Mouse (Mus musculus) lung, postnatal 14 days (tissue): ENCODE results near the gene Nlrp10.

Experiments
- DNase-seq: peaks from one replicate; pipeline ENCODE4 v3.0.0; 2021

Gene Nlrp10

DNA sequence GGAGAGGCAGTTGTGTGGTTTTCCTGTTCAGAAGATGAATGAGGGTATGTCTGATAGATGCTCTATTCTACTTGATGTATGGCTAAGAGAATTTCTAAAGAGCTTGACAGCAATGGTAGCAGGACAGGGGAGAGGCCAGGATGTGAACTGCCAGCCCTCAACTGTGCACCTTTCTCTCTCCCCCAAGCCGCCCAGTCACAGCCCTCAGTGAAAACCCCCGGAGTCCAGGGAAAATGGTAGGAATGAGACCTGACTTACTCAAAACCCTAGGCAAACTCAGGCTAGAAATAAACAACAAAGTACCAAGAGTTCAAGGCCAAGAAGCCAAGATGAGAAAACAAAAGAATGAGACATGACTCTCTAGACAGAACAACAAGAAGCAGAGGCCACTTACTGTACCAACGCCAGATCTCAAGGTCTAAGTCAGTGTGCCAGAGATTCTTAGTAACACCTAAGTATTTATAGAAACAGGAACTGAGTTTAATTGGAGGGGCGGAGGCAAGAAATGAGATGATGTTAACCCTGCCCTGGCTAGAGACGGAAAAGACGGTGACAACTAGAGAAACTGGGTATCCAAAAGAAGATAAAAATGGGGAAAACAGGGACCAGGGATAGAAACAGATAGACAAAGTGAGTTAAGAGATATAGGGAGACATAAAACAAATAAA, at the start of gene Nlrp10:
Nlrp10 (minus strand) TSS at position 453 of the 668 bp plus-strand sequence.
- DNase-seq, result no peak

DNA sequence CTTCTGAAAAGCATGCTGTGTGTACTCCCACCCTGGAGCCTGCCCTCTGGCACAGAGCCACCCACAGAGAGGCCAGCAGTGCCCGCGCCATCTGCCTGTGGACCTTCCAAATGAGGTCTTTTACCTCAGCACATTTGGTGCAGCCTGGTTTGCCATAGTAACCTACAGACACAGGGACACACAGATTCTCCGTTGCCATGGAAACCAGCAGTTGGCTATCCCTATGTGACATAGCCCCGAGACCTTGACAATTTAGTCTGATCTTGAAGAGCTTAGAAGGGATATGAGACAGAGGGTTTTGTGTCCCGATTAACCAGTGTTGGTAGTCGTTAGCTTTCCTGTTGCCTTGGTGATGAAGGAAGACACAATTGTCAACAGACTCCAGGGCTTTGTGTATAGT, 42.3 kb upstream of the Nlrp10 start:
- DNase-seq, result no peak

DNA sequence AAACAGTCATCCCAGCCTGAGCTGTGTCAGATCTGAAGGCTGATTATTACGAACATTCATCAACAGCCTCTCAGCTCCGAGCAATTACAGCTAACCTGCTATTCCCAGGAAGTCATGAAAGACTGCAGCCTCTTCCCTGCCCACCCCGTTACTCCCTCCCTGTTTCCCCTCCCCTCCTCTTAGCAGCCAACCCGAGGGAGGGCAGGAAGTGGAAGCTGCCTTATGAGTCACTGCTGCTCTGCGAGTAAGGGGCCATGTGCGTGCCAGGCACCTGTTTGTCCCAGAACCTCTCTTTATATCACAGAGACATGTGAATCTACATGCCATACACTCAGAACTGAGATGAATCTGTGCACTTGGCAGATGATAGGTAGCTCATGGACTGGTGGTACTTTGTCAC, 38.2 kb upstream of the Nlrp10 start:
- no peak for DNase-seq

DNA sequence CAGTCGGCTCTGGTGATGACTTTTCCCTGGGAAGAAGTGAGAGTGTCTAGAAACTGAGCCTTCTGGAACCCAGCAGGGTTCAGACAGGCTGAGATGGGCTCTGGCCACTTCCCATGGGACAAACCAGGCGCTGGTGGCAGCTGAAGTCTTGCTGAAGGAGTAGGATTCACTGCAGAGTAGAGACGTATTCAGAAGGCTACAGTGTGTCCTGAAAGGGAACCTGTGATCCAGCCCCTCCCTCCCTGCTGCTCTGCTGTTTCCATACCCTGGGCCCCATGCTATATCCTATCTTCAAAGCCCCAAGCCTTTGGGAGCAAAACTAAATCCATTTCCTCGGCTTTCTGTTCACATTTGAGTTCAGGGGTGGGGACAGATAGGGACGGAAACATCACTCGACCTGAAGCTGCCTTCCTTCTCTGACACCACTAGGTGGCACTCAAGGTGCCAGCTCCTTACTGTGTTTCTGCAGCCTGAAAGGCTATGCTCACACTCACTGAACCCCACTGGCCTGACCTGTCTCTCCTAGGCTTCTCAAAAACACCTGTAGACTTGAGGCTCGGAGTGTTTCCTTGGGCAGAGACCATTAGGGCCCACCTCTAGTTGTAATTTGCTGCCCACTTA, 36.9 kb upstream of the Nlrp10 start:
- DNase-seq, result peak; percentile 61

DNA sequence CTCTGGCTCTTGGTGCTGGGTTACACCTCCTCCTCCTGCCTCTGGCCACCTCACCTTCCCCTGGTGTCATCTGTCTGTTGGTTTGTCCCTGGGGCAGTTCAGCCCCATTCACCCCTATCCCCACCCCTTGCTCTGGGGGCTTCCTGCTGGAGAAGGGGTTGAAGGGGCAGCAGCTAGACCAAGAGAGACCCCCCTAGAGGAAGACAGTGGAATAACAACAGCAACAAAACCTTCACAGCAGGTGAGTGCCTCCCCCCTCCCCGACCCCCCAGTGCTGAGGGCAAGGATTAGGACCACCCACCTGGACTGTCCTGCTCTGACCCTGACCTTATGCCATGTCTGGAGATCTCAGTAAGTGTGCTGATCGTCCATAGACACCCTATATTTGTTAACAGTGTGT, 36.0 kb upstream of the Nlrp10 start:
- DNase-seq, result no peak

DNA sequence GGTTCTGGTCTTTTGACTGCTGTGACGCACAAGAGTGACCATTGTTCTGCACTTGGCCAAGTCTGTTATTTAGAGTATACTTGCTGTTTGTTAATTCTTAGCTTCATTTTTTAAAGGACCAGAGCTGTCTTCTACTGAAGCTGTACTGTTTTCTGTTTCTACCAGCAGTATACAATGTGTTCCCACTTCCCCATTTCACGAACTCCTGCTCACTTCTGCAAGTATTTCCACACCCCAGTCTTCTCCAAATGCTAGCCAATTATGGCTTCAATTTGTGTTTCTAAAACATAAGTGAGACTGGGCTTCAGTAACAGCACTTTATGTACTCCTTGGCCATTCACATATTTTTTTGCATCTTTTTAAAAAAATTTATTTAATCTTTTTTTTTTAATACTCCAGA, 27.8 kb upstream of the Nlrp10 start:
- DNase-seq, result no peak

DNA sequence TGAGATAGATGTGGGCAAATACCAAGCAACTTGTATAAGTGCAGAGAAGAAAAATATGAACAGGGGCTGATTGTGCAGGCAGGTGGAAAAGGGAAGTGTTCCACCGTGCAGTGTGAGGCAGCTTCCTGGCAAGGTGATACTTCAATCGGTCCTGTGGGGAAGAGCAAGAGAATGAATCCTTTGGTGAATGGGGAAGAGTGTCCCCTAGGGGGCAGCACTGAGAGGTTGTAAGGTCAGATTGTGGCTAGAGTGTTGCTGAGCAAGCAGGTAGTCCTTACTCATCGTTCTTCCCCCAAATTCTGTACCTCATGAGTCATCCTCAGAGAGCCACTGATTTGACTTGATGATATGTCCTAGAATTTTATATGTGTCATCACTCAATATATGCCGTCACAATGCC, 24.2 kb upstream of the Nlrp10 start:
- DNase-seq, result peak; percentile 25

DNA sequence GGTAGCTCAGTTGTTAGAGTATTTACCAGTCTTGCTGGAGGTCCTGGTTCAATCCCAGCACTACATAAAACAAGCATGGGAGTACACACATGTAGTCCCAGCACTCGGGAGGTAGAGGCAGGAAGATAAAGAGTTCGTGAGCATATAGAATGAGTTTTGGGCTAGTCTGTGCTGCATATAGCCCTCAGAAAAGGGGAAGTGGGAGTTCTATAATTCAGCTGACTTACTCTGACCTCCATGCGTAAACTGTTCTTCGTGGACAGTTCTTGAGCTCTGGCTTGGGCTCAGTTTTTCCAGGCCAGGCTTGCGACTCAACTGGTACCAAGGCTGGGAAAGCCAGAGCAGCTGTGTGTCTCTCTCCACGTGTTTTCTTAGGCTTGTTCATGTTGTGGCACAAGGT, 22.8 kb upstream of the Nlrp10 start:
- DNase-seq, result no peak

DNA sequence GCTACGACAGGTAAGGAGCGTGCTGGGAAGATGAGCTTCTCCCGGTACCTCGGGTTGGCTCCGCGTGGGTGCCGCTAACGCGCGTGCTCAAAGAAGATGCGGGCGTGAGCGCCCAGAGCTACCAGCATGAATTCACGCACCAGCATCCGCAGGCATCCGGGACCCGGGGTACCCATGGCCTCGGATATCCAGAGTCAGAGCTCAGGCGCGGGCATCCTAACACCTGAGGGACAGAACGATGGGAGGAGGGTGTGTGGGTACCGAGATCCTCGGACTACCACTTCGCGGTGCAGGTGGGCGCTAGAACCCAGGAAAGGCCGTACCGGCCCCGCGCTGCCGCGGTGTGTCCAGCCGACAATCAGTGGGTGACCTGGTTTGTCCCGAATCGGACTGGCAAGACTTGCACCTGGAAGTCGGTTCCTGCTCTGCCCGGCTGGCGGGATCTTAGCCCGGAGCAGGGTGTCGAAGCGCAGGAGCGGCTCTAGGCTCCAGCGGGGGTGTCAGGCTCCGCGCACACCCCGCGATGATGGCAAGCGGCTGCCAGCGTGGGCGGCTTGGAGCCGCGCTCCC, 20.9 kb upstream of the Nlrp10 start:
- no peak for DNase-seq

DNA sequence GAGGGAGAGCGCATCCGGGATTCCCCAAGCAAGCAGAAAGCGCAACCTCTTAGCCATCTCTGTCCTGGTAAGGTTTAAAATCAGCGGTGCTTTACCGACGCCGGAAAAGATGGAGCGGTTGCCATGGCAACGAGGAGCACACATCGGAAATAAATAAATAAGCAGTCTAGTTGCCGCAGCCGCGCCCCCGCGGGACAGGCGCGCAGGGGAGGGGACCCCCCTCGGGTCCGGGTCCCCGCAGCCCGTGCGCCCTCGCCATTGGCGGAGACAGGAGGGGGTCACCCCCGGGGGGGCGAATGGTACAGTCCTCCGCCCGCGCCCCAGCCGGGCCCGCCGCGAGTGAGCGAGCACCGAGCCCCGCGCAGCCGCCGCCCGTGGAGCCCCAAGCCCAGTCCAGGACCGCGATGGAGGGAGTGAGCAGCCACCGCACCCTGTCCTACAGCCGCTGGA, 20.4 kb upstream of the Nlrp10 start, which contains the start of gene Tub:
Tub (plus strand) TSS at position 27 of the 450 bp plus-strand sequence.
- peak; percentile 39 for DNase-seq

DNA sequence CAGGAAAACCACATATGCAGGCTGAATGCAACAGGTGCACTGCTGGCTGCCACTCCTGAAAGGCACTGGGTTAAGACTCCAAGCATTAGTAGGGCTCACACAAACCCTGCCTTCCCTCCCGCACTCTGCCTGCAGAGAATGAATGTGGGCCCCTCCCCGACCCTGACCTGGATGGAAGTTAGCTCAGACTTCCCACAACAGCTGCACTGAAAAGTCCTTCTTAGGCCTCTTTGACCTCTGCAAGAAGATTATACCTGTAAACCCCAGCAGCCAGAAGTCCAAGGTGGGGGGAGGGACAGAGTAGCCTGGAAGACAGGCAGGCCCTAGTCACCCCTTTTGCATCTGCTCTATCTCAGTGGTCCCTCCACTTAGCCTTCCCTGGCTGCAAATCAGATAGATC, 19.3 kb upstream of the Nlrp10 start:
- no peak for DNase-seq

DNA sequence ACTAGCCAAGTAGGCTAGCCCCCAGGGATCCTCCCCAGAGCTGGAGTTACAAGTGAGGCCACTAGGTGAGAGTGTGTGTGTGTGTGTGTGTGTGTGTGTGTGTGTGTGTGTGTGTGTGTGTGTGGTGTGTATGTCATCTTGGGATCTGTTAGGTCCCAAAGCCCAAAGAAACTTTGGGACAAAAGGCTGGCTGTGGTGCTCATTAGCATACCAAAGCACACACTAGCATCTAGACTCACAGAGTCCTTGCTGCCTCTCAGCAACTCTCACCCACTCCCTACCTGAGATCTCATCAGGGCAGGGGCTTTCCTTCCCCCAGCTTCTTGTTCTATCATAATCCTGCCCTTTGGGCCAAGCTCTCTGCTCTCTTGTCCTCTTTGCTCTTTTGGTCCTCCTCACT, 18.6 kb upstream of the Nlrp10 start:
- DNase-seq, result no peak

DNA sequence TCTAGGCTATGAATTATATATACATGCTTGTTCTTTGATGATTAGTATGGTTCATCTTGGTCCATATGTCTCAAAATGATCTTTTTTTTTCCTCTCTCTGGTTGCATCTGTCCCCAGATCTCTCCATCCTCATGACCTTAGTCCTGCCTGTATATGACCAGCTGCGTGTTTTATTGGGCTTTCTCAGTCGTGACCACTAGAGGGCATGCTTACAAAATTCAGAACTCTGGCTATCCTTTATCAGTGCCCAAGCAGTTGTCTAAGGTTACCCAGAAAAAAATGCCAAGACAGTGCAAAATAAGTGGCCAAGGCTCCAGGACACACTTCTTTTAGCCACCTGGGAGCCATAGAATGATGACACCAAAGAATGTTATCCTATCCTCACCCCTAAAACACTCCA, 14.0 kb upstream of the Nlrp10 start:
- peak; percentile 26 for DNase-seq

DNA sequence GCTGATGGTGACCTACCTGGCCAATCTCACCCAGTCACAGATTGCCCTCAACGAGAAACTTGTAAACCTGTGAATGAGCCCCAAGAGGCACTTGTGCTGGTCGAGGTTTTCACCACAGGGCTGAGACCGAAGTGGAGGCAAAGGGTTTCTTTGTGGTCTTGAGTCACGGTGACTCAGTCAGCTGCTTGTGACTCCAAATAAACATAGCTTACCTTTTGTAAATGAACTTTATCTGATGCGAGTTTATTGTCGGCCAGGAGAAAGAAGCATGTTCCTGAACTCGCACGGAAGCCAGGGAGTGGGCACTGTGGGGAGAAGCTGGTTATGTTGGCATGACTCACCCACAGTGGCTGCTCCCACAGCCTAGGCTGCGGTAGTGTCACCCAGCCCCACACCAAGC, 11.5 kb upstream of the Nlrp10 start:
- no peak for DNase-seq

DNA sequence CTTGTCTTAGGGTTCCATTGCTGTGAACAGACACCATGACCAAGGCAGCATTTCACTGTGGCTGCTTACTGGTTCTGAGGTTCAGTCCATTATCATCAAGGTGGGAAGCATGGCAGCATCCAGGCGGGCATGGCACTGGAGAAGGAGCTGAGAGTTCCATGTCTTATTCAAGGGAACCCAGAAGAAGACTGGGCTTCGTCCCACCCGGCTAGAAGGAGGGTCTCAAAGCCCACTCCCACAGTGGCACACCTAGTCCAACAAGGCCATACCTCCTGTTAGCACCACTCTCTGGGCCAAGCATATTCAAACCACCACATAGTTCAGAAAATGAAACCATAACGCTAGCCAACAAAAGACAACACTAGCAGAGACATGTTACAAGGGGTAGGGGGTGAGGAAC, 6.6 kb upstream of the Nlrp10 start:
- no peak for DNase-seq

DNA sequence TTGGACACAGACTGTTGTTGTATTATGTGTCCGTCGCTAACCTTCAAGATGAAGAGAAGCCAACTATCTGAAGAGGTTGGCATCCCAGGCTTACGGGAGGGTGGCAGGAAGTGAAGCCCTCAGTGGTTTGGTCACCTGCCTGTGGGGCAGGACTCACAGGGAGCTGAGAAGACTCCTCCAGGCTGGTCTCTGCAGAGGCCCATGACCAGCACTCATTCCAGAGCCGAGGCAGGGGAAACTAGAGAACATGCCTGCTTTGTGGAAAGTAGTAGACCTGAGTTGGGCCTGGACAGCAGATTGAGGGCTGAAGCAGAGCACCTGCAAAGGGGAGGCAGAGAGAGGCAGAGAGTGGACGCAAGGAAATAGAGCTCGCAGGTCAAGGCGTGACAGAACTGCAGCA, 5.4 kb upstream of the Nlrp10 start:
- DNase-seq, result no peak

DNA sequence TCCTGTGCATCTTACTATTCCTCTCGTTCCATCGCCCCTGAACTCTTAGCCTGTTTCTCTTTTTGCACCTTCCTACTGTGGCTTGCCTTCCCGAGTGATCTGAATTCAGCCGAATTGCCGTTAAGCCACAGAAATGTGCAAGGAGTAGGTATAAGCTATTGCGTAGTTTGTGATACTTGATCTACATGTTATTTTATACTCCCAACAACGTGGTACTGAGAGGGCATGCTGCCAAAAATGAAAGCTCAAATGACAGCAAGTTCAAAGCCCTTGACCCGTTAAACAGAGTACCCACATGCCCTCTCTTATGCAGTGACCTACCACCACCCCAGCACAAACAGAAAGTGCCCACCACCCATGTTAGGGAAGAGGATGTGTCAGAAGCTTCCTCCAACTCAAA, 4.9 kb upstream of the Nlrp10 start:
- DNase-seq, result no peak

DNA sequence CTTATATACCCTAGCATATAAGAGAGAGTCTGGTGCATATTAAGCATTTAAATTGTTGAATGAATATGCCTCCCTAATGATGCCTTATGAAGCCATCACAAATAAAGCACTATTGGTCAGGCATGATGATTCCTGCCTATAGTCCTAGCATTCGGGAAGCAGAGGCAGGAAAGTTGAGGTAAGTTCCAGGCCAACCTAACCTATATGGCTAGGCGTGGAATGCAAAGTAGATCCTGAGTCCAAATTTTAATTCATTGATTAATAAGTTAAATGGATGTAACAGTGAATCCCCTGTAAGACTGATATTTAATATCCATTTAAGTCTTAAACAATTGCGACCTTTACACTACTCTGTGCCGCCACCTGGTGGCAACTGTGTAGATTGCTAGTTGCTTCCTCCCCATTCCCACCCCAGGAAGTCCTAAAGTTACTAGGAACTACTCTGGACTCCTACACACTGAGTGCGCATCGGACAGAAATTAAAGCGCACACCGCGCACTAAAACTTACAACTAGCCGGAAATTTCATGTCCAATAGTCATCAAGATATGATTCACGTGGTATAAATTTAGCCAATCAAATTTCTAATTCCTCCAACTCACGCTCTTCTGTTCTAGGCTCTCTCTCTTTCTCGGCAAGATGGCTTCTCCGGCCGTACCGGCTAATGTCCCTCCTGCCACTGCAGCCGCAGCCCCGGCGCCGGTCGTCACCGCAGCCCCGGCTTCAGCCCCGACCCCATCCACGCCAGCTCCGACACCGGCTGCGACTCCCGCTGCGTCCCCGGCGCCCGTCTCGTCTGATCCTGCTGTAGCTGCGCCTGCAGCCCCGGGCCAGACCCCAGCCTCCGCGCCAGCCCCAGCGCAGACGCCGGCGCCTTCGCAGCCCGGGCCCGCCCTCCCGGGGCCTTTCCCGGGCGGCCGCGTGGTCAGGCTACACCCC, 4.1 kb upstream of the Nlrp10 start, which contains the start of gene Eif3f:
Eif3f (plus strand) TSS at position 624 of the 938 bp plus-strand sequence.
- DNase-seq, result peak; percentile 94

DNA sequence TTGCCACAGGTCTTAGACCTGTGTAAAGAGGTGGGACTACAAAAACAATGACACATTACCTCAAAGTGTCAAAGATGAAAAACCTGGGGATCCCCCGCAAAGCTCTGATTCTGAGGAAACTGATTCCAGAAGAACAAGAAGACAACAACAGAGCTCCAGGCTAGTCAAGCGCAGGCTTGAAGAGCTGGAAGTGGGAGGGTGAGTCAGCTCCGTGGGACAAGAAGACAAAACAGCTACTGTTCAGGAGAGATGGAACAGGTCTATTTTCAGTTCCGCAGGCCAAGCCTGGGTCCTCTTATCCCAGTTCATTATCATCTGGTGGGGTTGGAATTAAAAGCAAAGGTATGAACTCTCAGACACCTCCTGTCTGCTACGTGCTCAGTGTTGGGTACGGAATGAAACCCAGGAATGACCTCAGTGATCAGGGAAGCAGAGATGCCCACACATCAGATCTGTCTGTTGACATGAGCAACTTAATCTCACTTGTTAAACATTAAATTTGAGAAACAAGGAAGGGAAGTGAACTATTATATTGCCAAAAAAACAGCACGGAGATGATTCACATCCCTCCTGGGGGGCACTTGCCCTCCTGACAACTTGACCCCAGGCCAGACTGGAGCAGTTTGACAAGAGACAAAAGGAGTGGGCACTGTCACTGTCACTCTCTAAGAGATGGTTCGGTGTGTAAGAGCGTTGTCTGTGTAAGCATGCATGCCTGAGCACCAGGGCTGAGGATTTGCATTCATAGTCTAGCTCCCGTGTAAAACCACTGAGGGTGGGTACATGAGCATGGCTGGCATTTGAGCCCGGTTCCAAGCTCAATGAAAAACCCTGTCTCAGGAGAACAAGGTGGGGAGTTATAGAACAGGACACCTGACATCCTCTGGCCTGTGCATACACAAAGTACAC, 1.4 kb downstream of the Nlrp10 start:
- DNase-seq, result no peak

DNA sequence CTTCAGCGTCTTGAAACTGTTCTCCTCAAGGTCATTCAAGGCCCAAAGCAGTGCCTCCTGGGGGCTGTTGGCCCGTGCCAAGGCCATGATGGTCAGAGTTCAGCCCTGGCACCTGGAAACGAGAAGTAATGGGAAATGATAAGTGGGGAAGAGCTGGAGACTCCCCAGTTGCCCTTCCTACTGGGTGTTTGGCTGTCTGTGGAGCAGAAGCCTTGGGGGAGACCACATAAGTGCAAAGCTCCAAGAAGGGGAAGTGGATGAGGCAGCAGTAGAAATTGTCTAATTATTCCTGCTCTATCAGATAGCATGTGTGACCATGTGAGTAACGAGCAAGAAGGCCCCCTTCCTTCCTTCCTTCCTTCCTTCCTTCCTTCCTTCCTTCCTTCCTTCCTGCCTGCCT, 2.9 kb downstream of the Nlrp10 start:
- DNase-seq, result no peak

DNA sequence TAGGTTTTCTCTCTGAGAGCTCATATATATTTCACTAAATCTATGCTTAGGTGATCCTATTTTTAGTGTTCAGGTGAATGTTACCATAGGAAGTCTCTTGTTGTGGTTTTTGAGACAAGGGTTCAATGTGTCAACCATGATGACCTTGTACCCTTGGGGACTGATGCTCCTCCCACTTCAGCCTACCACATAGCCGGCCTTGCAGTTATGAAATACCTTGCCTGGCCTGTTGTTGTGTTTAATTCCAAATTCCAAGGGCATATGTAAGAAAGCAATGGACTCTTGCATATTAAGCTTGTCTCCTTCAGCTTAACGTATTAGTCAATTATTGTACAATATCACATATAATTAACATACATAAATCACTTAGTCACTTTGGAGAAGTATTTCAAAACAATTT, 26.0 kb downstream of the Nlrp10 start:
- no peak for DNase-seq

DNA sequence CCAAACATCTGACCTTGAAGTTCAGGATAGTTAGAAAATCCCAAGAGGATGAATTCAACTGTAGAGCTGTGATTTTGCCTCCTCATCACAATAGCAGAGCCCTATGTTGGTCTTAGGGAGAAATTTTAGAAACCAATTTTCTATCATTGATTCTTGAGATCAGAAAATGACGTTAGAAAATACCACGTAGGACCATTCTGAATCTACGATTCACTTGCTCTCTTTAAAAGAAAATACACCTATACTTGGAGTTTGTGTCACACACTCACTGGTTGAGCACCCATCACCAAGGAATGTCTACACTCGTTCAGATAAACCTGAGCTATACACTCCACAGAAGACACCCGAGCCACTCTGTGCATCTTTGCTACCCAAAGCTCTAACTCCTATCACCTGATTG, 35.7 kb downstream of the Nlrp10 start, which contains the start of gene Olfr519:
Olfr519 (minus strand) TSS at position 101 of the 400 bp plus-strand sequence.
- DNase-seq, result no peak
